ENCODE assay signal across 9 mouse cellular contexts in genomic region chr5:139084302-139084701, GRCm38 (mm10).
A peak's percentile ranks its signal among the peaks of the same experiment; 100 is the strongest.
DNase-seq lines count a peak whose midpoint lies in the region; ATAC-seq and TF ChIP-seq lines count a peak whose summit lies in the region.
"Had no signal": no experiment of that assay in that cellular context is flagged by ENCODE, and none has a peak within 500 bp of the region (broad histone marks: within the 10 kb centered on the region; RNA-seq: fewer than 3 reads in every experiment).

No protein-coding gene starts in this region.

- no peak overlapping the region for H3K9ac ChIP-seq in forebrain, embryonic 11.5 days (ENCODE audit: low read length)
- H3K9ac ChIP-seq: stomach, embryonic 15.5 days had no signal

- H3K36me3 ChIP-seq in forebrain, embryonic 11.5 days (ENCODE audit: control insufficient read depth, insufficient read depth, low read length): no peaks in the 10 kb centered on the region
- H3K36me3 ChIP-seq: stomach, embryonic 15.5 days had no signal

- WGBS in forebrain, embryonic 11.5 days: 91% methylated on average over 6 of the region's 6 CpGs
- WGBS in lung, adult 2 months: 47% methylated on average over 6 of the region's 6 CpGs

- no peaks in the 10 kb centered on the region for H3K9me3 ChIP-seq in forebrain, embryonic 11.5 days (ENCODE audit: control insufficient read depth, low read length)
- H3K9me3 ChIP-seq: stomach, embryonic 15.5 days had no signal

- no peaks in the 10 kb centered on the region for H3K4me1 ChIP-seq in forebrain, embryonic 11.5 days (replicated peaks; ENCODE audit: control insufficient read depth, insufficient read depth, low read length)
- peaks cover 7% of the 10 kb centered on the region; the same call in 1 of the 2 replicates for H3K4me1 ChIP-seq in lung, adult 2 months (ENCODE audit: control insufficient read depth, insufficient read depth, low read length)

- no peak for TF ChIP-seq POLR2A in lung, adult 2 months (IDR thresholded peaks at IDR 0.05; ENCODE audit: borderline replicate concordance, extremely low read depth, low read depth, low read length)

- no peak for ATAC-seq in forebrain, embryonic 11.5 days (replicated peaks; ENCODE audit: low FRiP score)

- DNase-seq in testis, postnatal 10 days (ENCODE audit: low spot score): peak; percentile 56
- DNase-seq in testis, postnatal 14 days (ENCODE audit: low spot score): no peak
- peak; percentile 81 to 85 for DNase-seq in heart, adult 18-20 months
- peak; percentile 69 to 72 for DNase-seq in layer of hippocampus, adult 8-10 months (ENCODE audit: low spot score in 2 of 2)
- peak; percentile 80 for DNase-seq in telencephalon, adult 2 months (ENCODE audit: low read depth, low spot score)
- DNase-seq in forebrain, embryonic 11.5 days (ENCODE audit: low spot score): no peak
- DNase-seq in B cell, adult 2 months: no peak
- DNase-seq in lung, adult 2 months: no peak

- no peak overlapping the region for H3K4me3 ChIP-seq in forebrain, embryonic 11.5 days (ENCODE audit: low read depth, low read length)
- no peak overlapping the region for H3K4me3 ChIP-seq in lung, adult 2 months (replicated peaks; ENCODE audit: extremely low read depth, low read depth, low read length)
- H3K4me3 ChIP-seq: stomach, embryonic 15.5 days had no signal

- no peak overlapping the region for H3K4me2 ChIP-seq in forebrain, embryonic 11.5 days (ENCODE audit: low read depth, low read length, severe bottlenecking)
- H3K4me2 ChIP-seq: stomach, embryonic 15.5 days had no signal

- H3K27me3 ChIP-seq in forebrain, embryonic 11.5 days (ENCODE audit: control insufficient read depth, insufficient read depth, low read length): no peaks in the 10 kb centered on the region
- H3K27me3 ChIP-seq: stomach, embryonic 15.5 days had no signal

- no peak for TF ChIP-seq CTCF in lung, adult 2 months (IDR thresholded peaks at IDR 0.05; ENCODE audit: insufficient read depth, low read length)

- no peak overlapping the region for H3K27ac ChIP-seq in forebrain, embryonic 11.5 days (ENCODE audit: low read depth, low read length)
- H3K27ac ChIP-seq: stomach, embryonic 15.5 days had no signal

Comparison
In these comparisons a context has a peak if more than half of its experiments do, and no peak if none do; other contexts are left out.
1. DNase-seq: peak in testis, postnatal 10 days (single experiment), heart, adult 18-20 months (2 of 2), layer of hippocampus, adult 8-10 months (2 of 2) and telencephalon, adult 2 months (single experiment); none in testis, postnatal 14 days (single experiment), forebrain, embryonic 11.5 days (single experiment), B cell, adult 2 months (0 of 2) and lung, adult 2 months (single experiment).